Mouse (Mus musculus) hindbrain, embryonic 16.5 days (tissue): ENCODE measurements at regions not wholly inside any gene's neighbourhood (a gene's known extent, or its start where the extent isn't known, plus 50 kb on each side); places are given as distances from the start of the nearest gene placed in this dataset.

ENCODE experiments used
- ATAC-seq: fragments of 200-750 bp; cut with Nextera tagmentation; 2 replicates; pipeline ENCODE4 v1.8.0; 2017; ENCODE audit warnings: moderate TSS enrichment, moderate library complexity
- H3K27ac ChIP-seq: fragments of 300-500 bp; sonication (generic); 2 replicates; pipeline ENCODE4 v1.5.1; 2014; ENCODE audit warnings: low read depth, mild to moderate bottlenecking, control low read depth, low read length, moderate library complexity
- H3K27me3 ChIP-seq: fragments of 300-500 bp; sonication (generic); replicated peaks from 2 replicates; pipeline ENCODE4 v1.6.1; 2014; ENCODE audit warnings: low read length; ENCODE audit not compliant: control insufficient read depth, insufficient read depth
- H3K36me3 ChIP-seq: fragments of 300-500 bp; sonication (generic); 2 replicates; pipeline ENCODE4 v1.6.1; 2014; ENCODE audit warnings: mild to moderate bottlenecking, low read length, moderate library complexity, mixed read lengths; ENCODE audit not compliant: control insufficient read depth, insufficient read depth
- H3K4me1 ChIP-seq: fragments of 300-500 bp; sonication (generic); 2 replicates; pipeline ENCODE4 v1.6.1; 2014; ENCODE audit warnings: low read depth, low read length; ENCODE audit not compliant: control insufficient read depth, insufficient read depth
- H3K4me2 ChIP-seq: fragments of 300-500 bp; sonication (generic); 2 replicates; pipeline ENCODE4 v1.6.1; 2014; ENCODE audit warnings: mild to moderate bottlenecking, low read length, control low read depth, moderate library complexity
- H3K4me3 ChIP-seq: fragments of 300-500 bp; sonication (generic); 2 replicates; pipeline ENCODE4 v1.5.1; 2014; ENCODE audit warnings: mild to moderate bottlenecking, low read length, control low read depth, moderate library complexity
- H3K9ac ChIP-seq: fragments of 300-500 bp; sonication (generic); 2 replicates; pipeline ENCODE4 v1.6.1; 2014; ENCODE audit warnings: low read depth, mild to moderate bottlenecking, control low read depth, low read length, moderate library complexity
- H3K9me3 ChIP-seq: fragments of 300-500 bp; sonication (generic); 2 replicates; pipeline ENCODE4 v1.6.1; 2014; ENCODE audit warnings: mild to moderate bottlenecking, low read length, moderate library complexity; ENCODE audit not compliant: control insufficient read depth
- WGBS: fragments of 180-500 bp; shearing (Covaris S2); extraction: QIAGEN DNeasy Blood & Tissue Kit; methylation state at CpG from one replicate; pipeline ENCODE4 v1.1.7; 2014; 5-methylcytosine and 5-hydroxymethylcytosine counted together

DNA sequence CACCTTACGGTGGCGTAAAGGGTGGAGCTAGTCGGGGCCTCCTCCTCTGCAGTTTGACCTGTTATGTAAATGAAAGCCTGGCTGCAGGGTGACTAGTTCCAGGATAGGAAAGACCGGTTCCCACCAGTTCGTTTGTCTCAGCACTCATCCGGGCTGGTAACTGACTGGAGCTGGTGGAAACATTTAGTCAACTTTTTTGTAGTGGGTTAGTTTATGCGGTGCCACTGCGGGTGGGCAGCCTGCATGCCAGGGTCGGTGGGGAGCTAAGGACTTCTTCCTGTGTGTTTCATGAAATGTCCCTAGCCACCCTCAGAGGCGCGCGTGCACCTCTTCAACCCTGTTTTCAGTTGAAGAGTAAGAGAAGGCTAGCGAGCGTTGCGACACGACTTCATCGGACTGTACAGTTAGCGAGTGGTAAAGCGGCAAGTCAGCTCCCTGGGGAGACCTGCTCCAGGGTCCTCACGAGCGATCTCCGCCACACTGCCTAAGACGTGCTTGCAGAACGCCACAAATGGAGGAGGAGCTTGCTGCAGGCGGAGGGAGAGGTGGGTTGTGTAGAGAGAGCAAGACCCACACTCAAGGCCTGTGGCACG is 76.5 kb upstream of the Gadd45a start:
- Histone ChIP-seq H3K27ac (no peak overlapping the region), H3K27me3 (no peaks in the 10 kb centered on the region), H3K9me3 (no peaks in the 10 kb centered on the region), H3K36me3 (no peaks in the 10 kb centered on the region), H3K4me2 (peak overlapping the region; percentile 64), H3K9ac (peak overlapping the region; percentile 50), H3K4me1 (peaks cover 6% of the 10 kb centered on the region; the same call in 1 of the 2 replicates), H3K4me3 (peak overlapping the region; percentile 35)
- peak; percentile 66 for ATAC-seq
- WGBS, result 7% methylated on average over 26 of the region's 26 CpGs

DNA sequence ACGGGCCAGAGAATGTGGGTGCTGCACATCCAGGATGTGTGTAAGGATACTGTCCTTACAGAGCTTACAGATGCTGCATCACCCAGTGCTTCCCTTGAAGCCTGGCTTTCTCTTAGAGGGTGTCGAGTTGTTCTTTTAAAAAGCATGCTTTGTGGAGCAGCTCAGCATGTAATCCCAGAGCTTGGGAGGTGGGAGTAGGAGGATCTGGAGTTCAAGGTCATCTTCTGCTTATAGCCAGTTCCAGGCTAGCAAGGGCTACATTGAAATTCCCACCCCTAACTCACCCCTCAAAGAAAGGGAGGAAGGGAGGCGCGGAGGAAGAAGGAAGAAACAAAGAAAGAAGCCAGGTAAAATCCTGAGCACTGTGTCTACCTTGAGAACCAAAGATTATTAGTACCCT is 76.0 kb upstream of the Gadd45a start:
- H3K4me2 ChIP-seq, result no peak overlapping the region
- no peaks in the 10 kb centered on the region for H3K36me3 ChIP-seq
- H3K9ac ChIP-seq, result no peak overlapping the region
- peaks cover 6% of the 10 kb centered on the region; the same call in 1 of the 2 replicates for H3K4me1 ChIP-seq
- H3K9me3 ChIP-seq, result no peaks in the 10 kb centered on the region
- WGBS, result 67% methylated on average over 4 of the region's 4 CpGs
- H3K4me3 ChIP-seq, result no peak overlapping the region
- no peak overlapping the region for H3K27ac ChIP-seq
- H3K27me3 ChIP-seq, result no peaks in the 10 kb centered on the region
- ATAC-seq, result peak; percentile 1; the same call in 1 of the 2 replicates

- WGBS, result 53% methylated on average over 6 of the region's 6 CpGs
- H3K9me3 ChIP-seq, result no peaks in the 10 kb centered on the region
- no peak for ATAC-seq
These were observed 75.1 kb upstream of the Gadd45a start for GRCm38 (mm10) chr6:67112311-67112710.

DNA sequence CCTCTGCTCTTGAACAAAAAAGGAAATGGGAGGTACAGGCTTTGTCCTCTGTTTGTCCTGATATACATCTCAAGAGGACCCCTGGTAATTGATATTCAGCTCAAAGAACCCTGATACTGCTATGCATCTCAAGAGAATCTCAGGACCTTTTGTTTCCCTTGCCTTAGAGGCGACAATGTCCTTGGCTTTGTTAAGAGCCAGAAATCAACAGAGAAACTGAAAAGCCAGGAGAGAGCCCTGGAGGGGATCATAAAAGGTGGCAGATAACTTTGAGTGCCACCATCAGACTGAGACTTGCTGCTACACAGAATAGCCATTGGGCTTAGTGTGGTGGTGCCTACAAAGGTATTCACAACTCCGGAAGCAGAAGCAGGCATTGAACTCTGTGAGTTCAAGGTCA is 74.3 kb upstream of the Gadd45a start:
- H3K9ac ChIP-seq, result no peak overlapping the region
- 44% methylated on average over 2 of the region's 2 CpGs for WGBS
- ATAC-seq, result no peak

More at GRCm38 (mm10) chr6:67112311-67112710, 75.1 kb upstream of the Gadd45a start:
- Histone ChIP-seq H3K27ac (no peak overlapping the region), H3K36me3 (no peaks in the 10 kb centered on the region), H3K4me2 (no peak overlapping the region), H3K4me3 (no peak overlapping the region), H3K9ac (no peak overlapping the region), H3K4me1 (peaks cover 6% of the 10 kb centered on the region; the same call in 1 of the 2 replicates), H3K27me3 (no peaks in the 10 kb centered on the region)

DNA sequence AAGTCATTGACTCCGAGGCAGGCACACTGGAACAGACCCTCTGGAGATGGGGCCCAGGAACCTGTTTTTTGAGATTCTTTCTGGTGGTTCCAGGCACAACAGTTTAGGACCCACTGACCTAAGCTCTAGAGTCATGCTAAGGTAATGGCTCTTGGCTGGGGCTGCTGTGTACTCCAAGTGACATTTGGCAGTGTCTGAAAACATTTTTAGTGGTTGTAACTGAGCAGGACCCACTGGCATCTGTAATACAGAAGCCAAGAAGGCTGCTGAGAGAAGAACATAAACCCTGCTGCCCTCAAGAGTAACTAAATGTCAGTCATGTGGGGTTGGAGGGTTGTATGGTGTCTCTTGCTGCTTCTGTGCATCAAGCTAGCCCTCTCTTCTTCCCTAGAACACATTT is 73.1 kb upstream of the Gadd45a start:
- no peaks in the 10 kb centered on the region for H3K9me3 ChIP-seq
- ATAC-seq, result no peak
- H3K36me3 ChIP-seq, result no peaks in the 10 kb centered on the region
- H3K4me1 ChIP-seq, result peaks cover 6% of the 10 kb centered on the region; the same call in 1 of the 2 replicates
- H3K27ac ChIP-seq, result no peak overlapping the region
- H3K4me3 ChIP-seq, result no peak overlapping the region
- WGBS, result 75% methylated on average over 1 of the region's 1 CpGs
- H3K27me3 ChIP-seq, result no peaks in the 10 kb centered on the region
- H3K9ac ChIP-seq, result no peak overlapping the region
- no peak overlapping the region for H3K4me2 ChIP-seq

More for the DNA sequence above, 74.3 kb upstream of the Gadd45a start:
- H3K4me3 ChIP-seq, result no peak overlapping the region
- H3K36me3 ChIP-seq, result no peaks in the 10 kb centered on the region
- no peak overlapping the region for H3K27ac ChIP-seq
- H3K27me3 ChIP-seq, result no peaks in the 10 kb centered on the region
- H3K4me1 ChIP-seq, result peaks cover 6% of the 10 kb centered on the region; the same call in 1 of the 2 replicates
- H3K4me2 ChIP-seq, result no peak overlapping the region
- no peaks in the 10 kb centered on the region for H3K9me3 ChIP-seq

DNA sequence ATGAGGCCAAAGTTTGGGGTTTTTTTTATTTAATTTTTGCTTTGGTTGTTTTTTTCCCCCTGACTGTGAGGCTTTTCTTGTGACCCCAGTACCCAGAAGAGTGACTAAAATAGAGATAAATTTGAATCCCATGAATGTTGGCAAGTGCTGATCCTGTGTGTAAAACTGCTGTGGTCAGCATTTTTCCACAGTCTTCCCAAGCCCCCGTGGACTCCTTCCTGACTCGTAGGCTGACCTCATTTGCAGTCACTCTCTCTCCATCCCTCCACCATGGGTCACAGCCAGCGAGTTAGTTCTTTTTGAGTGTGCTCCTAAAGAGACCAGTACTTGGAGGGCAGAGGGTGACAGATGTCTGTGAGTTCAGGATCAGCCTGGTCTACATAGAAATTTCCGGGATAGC is 72.5 kb upstream of the Gadd45a start:
- no peak for ATAC-seq
- 53% methylated on average over 4 of the region's 4 CpGs for WGBS
- Histone ChIP-seq H3K4me2 (no peak overlapping the region), H3K9me3 (no peaks in the 10 kb centered on the region), H3K27me3 (no peaks in the 10 kb centered on the region), H3K9ac (no peak overlapping the region), H3K36me3 (no peaks in the 10 kb centered on the region), H3K27ac (no peak overlapping the region), H3K4me1 (peaks cover 6% of the 10 kb centered on the region; the same call in 1 of the 2 replicates), H3K4me3 (no peak overlapping the region)

DNA sequence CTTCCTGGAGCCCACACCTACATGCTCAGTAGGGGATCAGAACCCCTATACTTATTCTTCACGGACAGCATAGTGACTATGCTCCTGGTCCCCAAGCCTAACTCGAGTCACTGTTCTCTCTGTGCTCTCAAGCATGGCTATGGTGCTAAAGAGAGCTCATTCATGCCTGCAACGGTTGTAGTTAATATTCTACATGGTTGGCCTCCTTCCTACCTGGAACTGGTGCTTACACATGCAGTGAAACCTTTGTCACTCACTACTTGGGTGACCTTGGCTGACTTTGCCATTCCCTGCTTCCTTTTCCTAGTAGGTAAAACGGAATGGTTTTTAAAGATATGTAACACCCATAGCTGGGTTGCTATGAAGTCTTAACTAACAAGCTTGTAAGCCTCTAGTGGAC is 70.3 kb upstream of the Gadd45a start:
- no peaks in the 10 kb centered on the region for H3K36me3 ChIP-seq
- no peak overlapping the region for H3K27ac ChIP-seq
- ATAC-seq, result no peak
- no peaks in the 10 kb centered on the region for H3K27me3 ChIP-seq
- H3K4me2 ChIP-seq, result no peak overlapping the region
- H3K9me3 ChIP-seq, result no peaks in the 10 kb centered on the region
- no peak overlapping the region for H3K4me3 ChIP-seq
- no peak overlapping the region for H3K9ac ChIP-seq
- WGBS, result 75% methylated on average over 4 of the region's 4 CpGs
- H3K4me1 ChIP-seq, result peaks cover 3% of the 10 kb centered on the region; the same call in 1 of the 2 replicates

- Histone ChIP-seq H3K27ac (no peak overlapping the region), H3K4me2 (no peak overlapping the region), H3K4me1 (peaks cover 3% of the 10 kb centered on the region; the same call in 1 of the 2 replicates), H3K9me3 (no peaks in the 10 kb centered on the region), H3K27me3 (no peaks in the 10 kb centered on the region), H3K9ac (no peak overlapping the region), H3K36me3 (no peaks in the 10 kb centered on the region), H3K4me3 (no peak overlapping the region)
- no peak for ATAC-seq
- WGBS, result 92% methylated on average over 2 of the region's 2 CpGs
These were observed 69.2 kb upstream of the Gadd45a start for GRCm38 (mm10) chr6:67106493-67106892.

DNA sequence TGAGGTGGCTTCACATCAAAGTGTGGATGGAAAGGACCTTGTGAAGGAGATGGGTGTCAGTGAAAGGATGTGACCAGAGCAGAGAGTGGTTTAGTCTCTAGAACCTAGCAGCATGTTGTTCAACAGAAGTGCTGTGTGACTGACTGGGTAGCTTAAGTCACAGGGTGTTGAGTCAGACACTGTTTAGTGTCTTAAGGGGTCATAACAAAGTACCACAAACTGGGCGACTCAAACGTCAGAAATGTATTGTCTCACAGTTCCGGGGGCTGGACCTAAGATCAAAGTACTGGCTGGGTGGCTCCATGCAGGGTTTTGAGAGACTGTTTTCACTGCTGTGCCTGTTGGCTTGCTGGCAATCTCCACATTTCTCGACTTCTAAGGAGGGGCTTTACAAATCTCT is 68.1 kb upstream of the Gadd45a start:
- H3K36me3 ChIP-seq, result no peaks in the 10 kb centered on the region
- ATAC-seq, result no peak
- H3K9me3 ChIP-seq, result no peaks in the 10 kb centered on the region
- no peaks in the 10 kb centered on the region for H3K27me3 ChIP-seq
- peaks cover 3% of the 10 kb centered on the region; the same call in 1 of the 2 replicates for H3K4me1 ChIP-seq
- H3K4me2 ChIP-seq, result no peak overlapping the region
- no peak overlapping the region for H3K9ac ChIP-seq
- H3K27ac ChIP-seq, result no peak overlapping the region
- 11% methylated on average over 4 of the region's 4 CpGs for WGBS
- no peak overlapping the region for H3K4me3 ChIP-seq
